Mouse (Mus musculus): ENCODE data around the gene Trpm8.

DNA sequence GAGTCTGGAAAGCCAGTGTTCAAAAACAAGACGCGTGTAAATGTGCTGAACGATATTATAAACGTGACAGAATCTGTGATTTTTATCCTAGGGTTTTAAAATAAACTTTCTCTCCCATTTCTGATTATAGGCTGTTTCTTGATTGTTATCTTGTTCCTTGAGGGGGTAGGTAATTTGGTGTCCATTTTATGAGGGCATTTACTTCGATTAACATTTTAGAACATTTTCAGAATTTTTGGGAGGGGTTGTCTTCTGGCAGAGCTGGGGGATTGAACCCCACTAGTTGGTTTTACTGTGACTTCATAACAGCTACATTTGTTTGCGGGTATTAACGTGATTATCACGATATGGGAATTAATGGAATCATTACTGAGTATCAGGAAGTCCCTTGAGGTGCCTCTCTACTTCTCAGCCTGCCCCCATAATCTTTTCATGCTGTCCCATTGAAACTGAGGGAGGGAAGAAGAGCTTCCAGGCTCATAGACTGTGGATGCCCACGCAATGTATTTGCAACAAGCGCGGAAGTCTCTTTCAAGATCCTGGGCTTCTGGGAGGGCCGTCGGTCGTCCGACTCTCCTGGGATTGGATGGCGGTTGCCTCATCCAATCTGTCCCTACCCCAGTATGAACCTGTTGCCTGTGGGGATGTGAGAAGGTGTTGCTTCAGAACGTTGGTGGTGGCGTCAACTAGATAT is 504 bp downstream of the Trpm8 start:
- TF ChIP-seq CTCF (IDR thresholded peaks at IDR 0.05; ENCODE audit: extremely low read depth, insufficient read length, insufficient replicate concordance, low read depth, low read length) (no peak), POLR2A (IDR thresholded peaks at IDR 0.05; ENCODE audit: low read depth, low read length) (no peak)
